Mouse (Mus musculus): Measurements from ENCODE around the gene Fgfr2.

- TF ChIP-seq E2F4 (IDR thresholded peaks at IDR 0.05; ENCODE audit: insufficient read depth): no peak
- TF ChIP-seq POLR2A (IDR thresholded peaks at IDR 0.05; ENCODE audit: insufficient read length, low read depth): no peak
- no peak for TF ChIP-seq TCF12 (IDR thresholded peaks at IDR 0.05; ENCODE audit: insufficient read depth, poor library complexity, severe bottlenecking)
- no peak for TF ChIP-seq USF1 (IDR thresholded peaks at IDR 0.05; ENCODE audit: low read depth)
- TF ChIP-seq POLR2AphosphoS2 (IDR thresholded peaks at IDR 0.05; ENCODE audit: insufficient read length, low read depth): no peak
- TF ChIP-seq SRF (IDR thresholded peaks at IDR 0.05; ENCODE audit: control insufficient read depth, insufficient read length, low read depth): no peak
- TF ChIP-seq MAX (IDR thresholded peaks at IDR 0.05; ENCODE audit: low read depth): no peak
- TF ChIP-seq MYOG (IDR thresholded peaks at IDR 0.05; ENCODE audit: control insufficient read depth in 1 of 3, insufficient read depth in 1 of 3, insufficient read length in 2 of 3, low read depth in 2 of 3): no peak
- TF ChIP-seq REST (IDR thresholded peaks at IDR 0.05; ENCODE audit: insufficient read depth, insufficient read length): no peak
- no peak for TF ChIP-seq MYOD1 (IDR thresholded peaks at IDR 0.05; ENCODE audit: control insufficient read depth in 1 of 3, insufficient read length in 2 of 3, low read depth in 2 of 3)
Observed at GRCm38 (mm10) chr7:130523451-130523850, 2599.7 kb downstream of the Fgfr2 start.
